Mouse (Mus musculus): ENCODE measurements around the gene Lrp2bp.

GRCm38 (mm10) chr8:45995576-45995975 is 3.5 kb upstream of the Lrp2bp start:
- TF ChIP-seq CTCF (IDR thresholded peaks at IDR 0.05; ENCODE audit: insufficient read depth, low read length) (no peak), POLR2A (IDR thresholded peaks at IDR 0.05; ENCODE audit: borderline replicate concordance, extremely low read depth, low read depth, low read length) (no peak)

All from lung, adult 2 months (tissue).